Mouse (Mus musculus): ENCODE data around the gene Prkci. TPM values are rescaled to one million over a fixed set of nuclear protein-coding genes. Genes with fewer than 3 reads are reported as not detected.

Prkci gene
- polyA plus RNA-seq, 1 experiment from 2014 or later: 30.2 TPM

DNA sequence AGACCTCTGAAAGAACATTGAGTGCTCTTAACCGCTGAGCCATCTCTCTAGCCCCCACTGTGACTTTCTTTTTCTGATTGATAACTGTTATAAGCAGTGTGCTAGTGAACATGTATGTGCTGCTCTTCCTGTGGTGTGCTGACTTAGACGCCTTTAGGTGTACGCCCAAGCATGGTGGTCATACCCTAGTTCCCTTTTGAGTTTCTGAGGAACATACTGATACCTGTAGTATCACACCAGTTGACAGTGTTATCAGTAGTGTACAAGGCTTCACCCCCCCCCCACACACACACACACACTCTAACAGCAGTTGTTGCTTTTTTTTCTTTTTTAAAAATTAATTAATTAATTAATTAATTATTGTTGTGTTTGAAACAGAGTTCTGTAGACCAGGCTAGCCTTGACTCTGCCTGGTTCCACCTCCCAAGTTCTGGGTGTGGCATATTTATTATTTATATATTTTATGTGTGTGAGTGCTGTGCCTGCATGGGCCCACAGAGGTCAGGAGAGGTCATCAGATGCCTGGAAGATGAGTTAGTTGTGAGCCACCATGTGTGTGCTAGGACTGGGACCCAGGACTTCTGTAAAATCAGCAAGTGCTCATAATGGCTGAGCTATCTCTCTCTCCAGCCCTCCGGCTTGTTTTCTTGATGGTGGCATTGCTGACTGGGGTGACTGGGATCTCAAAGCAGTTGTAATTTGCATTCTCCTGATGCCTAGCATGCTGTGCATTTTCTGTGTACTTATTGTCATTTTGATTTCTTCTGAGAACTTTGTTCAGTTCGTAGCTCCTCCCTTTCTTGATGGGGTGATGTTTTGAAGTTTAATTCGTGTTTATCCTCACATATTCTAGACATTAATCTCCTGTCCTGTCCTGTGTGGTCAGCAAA is 9.0 kb downstream of the Prkci start:
- H3K9ac ChIP-seq (replicated peaks; ENCODE audit: low read depth, low read length): no peak overlapping the region
- ATAC-seq (ENCODE audit: low read depth): 0 out of 2 replicates have a peak, but pooled peaks have one; percentile 7
- no peaks in the 10 kb centered on the region for H3K27me3 ChIP-seq (ENCODE audit: control insufficient read depth, insufficient read depth, low read length)
- H3K4me3 ChIP-seq (ENCODE audit: low read depth, low read length): no peak overlapping the region
- no peaks in the 10 kb centered on the region for H3K4me1 ChIP-seq (ENCODE audit: control insufficient read depth, insufficient read depth, low read length)
- H3K9me3 ChIP-seq (ENCODE audit: control insufficient read depth, low read length): no peaks in the 10 kb centered on the region
- H3K4me2 ChIP-seq (ENCODE audit: low read depth, low read length): no peak overlapping the region
- H3K36me3 ChIP-seq (ENCODE audit: control insufficient read depth, insufficient read depth, low read length): no peaks in the 10 kb centered on the region
- no peak overlapping the region for H3K27ac ChIP-seq (ENCODE audit: low read depth, low read length)
- WGBS: 79% methylated on average over 6 of the region's 6 CpGs

DNA sequence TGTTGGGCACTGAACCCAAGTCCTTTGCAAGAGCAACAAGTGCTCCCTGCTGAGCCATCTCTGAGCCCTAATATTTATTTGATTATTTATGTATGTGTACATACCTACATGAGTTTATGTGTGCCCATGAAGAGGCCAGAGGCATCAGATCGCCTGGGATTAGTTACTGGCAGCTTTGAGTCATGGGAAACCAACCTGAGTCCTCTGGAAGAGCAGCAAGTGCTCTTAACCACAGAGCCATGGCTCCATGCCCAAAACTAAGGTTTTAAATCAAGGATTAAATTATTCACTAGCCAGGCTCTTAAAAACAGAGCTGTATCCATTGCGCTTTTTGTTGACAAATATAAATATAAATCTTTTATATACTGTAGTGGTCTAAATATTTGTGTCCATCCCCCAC is 18.8 kb downstream of the Prkci start:
- H3K36me3 ChIP-seq (ENCODE audit: control insufficient read depth, insufficient read depth, low read length): no peaks in the 10 kb centered on the region
- H3K27ac ChIP-seq (ENCODE audit: low read depth, low read length): no peak overlapping the region
- H3K27me3 ChIP-seq (ENCODE audit: control insufficient read depth, insufficient read depth, low read length): no peaks in the 10 kb centered on the region
- 0 out of 2 replicates have a peak, but pooled peaks cover 8% of the 10 kb centered on the region for H3K4me1 ChIP-seq (ENCODE audit: control insufficient read depth, insufficient read depth, low read length)
- no peak overlapping the region for H3K9ac ChIP-seq (replicated peaks; ENCODE audit: low read depth, low read length)
- no peak overlapping the region for H3K4me2 ChIP-seq (ENCODE audit: low read depth, low read length)
- ATAC-seq (ENCODE audit: low read depth): no peak
- no peak overlapping the region for H3K4me3 ChIP-seq (ENCODE audit: low read depth, low read length)
- WGBS: 87% methylated on average over 2 of the region's 2 CpGs
- no peaks in the 10 kb centered on the region for H3K9me3 ChIP-seq (ENCODE audit: control insufficient read depth, low read length)

DNA sequence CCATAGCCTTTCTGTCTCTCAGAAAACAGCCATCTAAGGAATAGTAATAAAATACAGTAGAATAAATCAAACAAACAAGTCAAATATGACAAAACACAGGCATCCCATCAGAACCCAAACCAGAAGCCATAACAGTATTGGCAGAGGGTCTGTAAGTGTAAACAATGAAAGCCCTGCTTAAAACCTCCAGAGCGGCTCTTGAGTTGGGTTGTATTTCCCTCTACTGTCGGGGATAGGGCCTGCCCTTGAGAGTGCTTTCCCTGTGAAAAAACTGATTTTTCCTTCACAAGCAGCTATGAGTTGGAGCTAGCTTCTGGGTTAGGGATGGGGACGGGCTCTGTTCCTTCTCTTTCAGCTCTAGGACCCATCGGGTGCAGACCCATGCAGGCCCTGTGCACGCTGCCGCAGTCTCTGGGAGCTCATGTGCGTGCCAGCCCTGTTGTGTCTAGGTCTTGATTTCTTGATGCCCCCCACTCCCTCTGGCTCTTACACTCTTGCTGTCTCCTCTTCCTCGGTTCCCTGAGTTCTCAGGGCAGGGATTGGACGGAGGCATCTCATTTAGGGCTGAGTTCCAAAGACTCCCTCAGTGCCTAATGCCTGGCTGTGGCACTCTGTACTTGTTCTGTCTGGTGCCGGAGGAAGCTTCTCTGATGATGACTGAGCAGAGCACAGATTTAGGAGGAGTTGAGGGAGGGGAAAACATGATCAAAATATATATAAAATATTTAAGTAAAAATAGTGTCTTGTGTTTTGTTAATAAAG is 20.3 kb downstream of the Prkci start:
- 82% methylated on average over 10 of the region's 10 CpGs for WGBS
- H3K27ac ChIP-seq (ENCODE audit: low read depth, low read length): no peak overlapping the region
- no peaks in the 10 kb centered on the region for H3K36me3 ChIP-seq (ENCODE audit: control insufficient read depth, insufficient read depth, low read length)
- H3K9me3 ChIP-seq (ENCODE audit: control insufficient read depth, low read length): no peaks in the 10 kb centered on the region
- no peaks in the 10 kb centered on the region for H3K27me3 ChIP-seq (ENCODE audit: control insufficient read depth, insufficient read depth, low read length)
- H3K9ac ChIP-seq (replicated peaks; ENCODE audit: low read depth, low read length): no peak overlapping the region
- no peak overlapping the region for H3K4me2 ChIP-seq (ENCODE audit: low read depth, low read length)
- H3K4me1 ChIP-seq (ENCODE audit: control insufficient read depth, insufficient read depth, low read length): 0 out of 2 replicates have a peak, but pooled peaks cover 8% of the 10 kb centered on the region
- no peak overlapping the region for H3K4me3 ChIP-seq (ENCODE audit: low read depth, low read length)
- ATAC-seq (ENCODE audit: low read depth): no peak

DNA sequence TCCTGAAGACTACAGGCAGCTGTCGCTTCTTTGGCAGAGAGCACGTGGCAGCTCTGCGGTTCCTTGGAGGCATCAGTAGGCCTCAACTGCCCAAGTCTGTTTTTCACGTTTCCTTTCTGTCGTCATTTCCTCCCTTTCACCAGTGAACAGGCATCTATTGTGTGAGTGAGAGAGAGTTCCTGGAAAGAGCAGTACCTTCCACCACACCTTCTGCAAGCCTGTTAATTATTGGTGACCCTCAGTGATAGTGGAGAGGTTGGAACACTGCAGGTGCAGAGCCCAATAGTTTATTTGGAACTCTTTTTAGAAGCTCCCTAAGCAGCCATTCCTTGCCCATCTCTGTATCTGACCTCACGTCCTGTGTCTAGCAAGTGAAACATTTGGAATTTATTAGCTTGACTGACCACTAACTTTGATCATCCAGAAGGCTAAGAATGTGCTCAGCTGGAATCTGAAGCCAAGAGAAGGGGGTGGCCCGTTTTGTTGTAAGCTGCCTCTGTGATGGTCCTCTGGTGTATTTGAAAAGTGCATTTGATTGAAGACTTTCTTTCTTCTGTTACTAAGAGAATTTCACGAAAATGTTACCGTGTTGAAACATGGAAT is 21.1 kb downstream of the Prkci start:
- no peak for ATAC-seq (ENCODE audit: low read depth)
- Histone ChIP-seq H3K36me3 (ENCODE audit: control insufficient read depth, insufficient read depth, low read length) (no peaks in the 10 kb centered on the region), H3K9ac (replicated peaks; ENCODE audit: low read depth, low read length) (no peak overlapping the region), H3K9me3 (ENCODE audit: control insufficient read depth, low read length) (no peaks in the 10 kb centered on the region), H3K27ac (ENCODE audit: low read depth, low read length) (no peak overlapping the region), H3K4me2 (ENCODE audit: low read depth, low read length) (no peak overlapping the region), H3K4me1 (ENCODE audit: control insufficient read depth, insufficient read depth, low read length) (0 out of 2 replicates have a peak, but pooled peaks cover 8% of the 10 kb centered on the region), H3K4me3 (ENCODE audit: low read depth, low read length) (no peak overlapping the region), H3K27me3 (ENCODE audit: control insufficient read depth, insufficient read depth, low read length) (no peaks in the 10 kb centered on the region)
- 55% methylated on average over 9 of the region's 9 CpGs for WGBS

DNA sequence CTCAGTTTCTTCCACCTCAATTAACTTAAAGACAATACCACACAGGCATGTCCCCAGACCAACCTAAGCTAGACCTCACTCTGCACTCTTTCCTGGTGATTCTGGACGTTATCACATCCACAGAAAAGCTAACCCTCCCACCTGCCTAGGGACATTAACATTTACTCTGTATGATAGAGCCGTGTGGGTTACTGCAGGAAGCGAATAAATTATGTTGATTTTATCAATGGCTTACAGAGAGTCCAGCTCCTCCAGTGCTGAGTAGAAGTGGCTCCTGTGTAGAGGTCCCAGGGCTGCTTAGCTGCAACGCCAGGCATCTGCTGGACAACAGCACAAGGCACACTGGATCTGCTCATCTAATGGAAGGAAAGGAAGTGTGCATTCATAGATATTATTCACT is 22.1 kb downstream of the Prkci start:
- H3K27ac ChIP-seq (ENCODE audit: low read depth, low read length): no peak overlapping the region
- H3K4me1 ChIP-seq (ENCODE audit: control insufficient read depth, insufficient read depth, low read length): 0 out of 2 replicates have a peak, but pooled peaks cover 8% of the 10 kb centered on the region
- H3K4me2 ChIP-seq (ENCODE audit: low read depth, low read length): no peak overlapping the region
- 57% methylated on average over 4 of the region's 4 CpGs for WGBS
- no peaks in the 10 kb centered on the region for H3K9me3 ChIP-seq (ENCODE audit: control insufficient read depth, low read length)
- peak; percentile 16; the same call in 1 of the 2 replicates for ATAC-seq (ENCODE audit: low read depth)
- H3K27me3 ChIP-seq (ENCODE audit: control insufficient read depth, insufficient read depth, low read length): no peaks in the 10 kb centered on the region
- H3K4me3 ChIP-seq (ENCODE audit: low read depth, low read length): no peak overlapping the region
- H3K9ac ChIP-seq (replicated peaks; ENCODE audit: low read depth, low read length): no peak overlapping the region
- no peaks in the 10 kb centered on the region for H3K36me3 ChIP-seq (ENCODE audit: control insufficient read depth, insufficient read depth, low read length)

DNA sequence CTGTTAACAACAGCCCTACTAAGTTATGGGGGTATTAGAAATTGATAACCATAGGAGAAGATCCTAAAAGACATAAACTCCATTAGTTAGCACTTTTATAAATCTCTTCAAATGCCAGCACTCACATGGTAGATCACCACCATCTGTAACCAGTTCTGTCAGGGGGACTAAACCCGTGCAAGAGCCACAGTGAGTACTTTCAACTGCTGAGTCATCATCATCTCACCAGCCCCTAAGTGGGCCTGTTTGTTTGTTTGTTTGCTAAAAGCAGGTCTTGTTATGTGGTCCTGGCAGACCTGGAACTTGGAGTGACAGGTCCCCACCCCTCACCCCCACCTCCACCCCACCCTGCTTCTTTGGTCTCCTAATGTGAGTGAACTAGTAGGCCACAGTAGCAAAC is 23.7 kb downstream of the Prkci start:
- Histone ChIP-seq H3K27me3 (ENCODE audit: control insufficient read depth, insufficient read depth, low read length) (no peaks in the 10 kb centered on the region), H3K9me3 (ENCODE audit: control insufficient read depth, low read length) (no peaks in the 10 kb centered on the region), H3K27ac (ENCODE audit: low read depth, low read length) (no peak overlapping the region), H3K4me2 (ENCODE audit: low read depth, low read length) (no peak overlapping the region), H3K9ac (replicated peaks; ENCODE audit: low read depth, low read length) (no peak overlapping the region), H3K36me3 (ENCODE audit: control insufficient read depth, insufficient read depth, low read length) (no peaks in the 10 kb centered on the region), H3K4me1 (ENCODE audit: control insufficient read depth, insufficient read depth, low read length) (0 out of 2 replicates have a peak, but pooled peaks cover 8% of the 10 kb centered on the region), H3K4me3 (ENCODE audit: low read depth, low read length) (no peak overlapping the region)
- no peak for ATAC-seq (ENCODE audit: low read depth)
- WGBS: 96% methylated on average over 1 of the region's 1 CpGs

DNA sequence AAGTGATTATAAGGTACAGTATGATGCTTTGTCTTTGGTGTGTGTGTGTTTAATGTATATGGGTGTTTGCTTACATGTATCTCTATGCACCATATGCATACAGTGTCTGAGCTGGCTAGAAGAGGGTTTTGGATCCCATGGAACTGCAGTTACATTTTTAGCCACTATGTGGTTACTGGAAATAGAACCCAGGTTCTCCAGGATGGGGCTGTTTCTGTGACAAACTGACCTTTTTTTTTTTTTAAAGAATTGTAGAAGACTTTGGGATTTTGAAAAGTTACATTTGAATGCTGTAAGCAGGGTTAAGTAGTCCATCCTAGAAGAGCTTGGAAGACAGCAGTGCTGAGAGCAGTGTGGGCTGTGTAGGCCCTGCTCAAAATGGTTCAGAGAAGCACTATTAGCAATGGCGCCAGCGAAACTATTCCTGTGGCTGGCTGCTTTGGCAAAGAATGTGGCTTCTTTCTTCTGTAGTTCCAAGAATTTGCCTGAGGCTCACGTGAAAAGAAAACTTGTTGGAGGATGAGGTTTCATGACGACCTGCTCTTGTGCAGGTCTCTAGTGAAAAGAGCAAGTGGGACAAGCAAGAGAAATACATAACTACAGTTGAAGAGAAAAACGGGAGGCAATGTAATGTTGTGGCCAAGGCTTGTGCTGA is 24.4 kb downstream of the Prkci start:
- 94% methylated on average over 5 of the region's 5 CpGs for WGBS
- no peak overlapping the region for H3K4me3 ChIP-seq (ENCODE audit: low read depth, low read length)
- no peak overlapping the region for H3K4me2 ChIP-seq (ENCODE audit: low read depth, low read length)
- H3K9ac ChIP-seq (replicated peaks; ENCODE audit: low read depth, low read length): no peak overlapping the region
- no peak for ATAC-seq (ENCODE audit: low read depth)
- H3K27me3 ChIP-seq (ENCODE audit: control insufficient read depth, insufficient read depth, low read length): no peaks in the 10 kb centered on the region
- no peak overlapping the region for H3K27ac ChIP-seq (ENCODE audit: low read depth, low read length)
- H3K4me1 ChIP-seq (ENCODE audit: control insufficient read depth, insufficient read depth, low read length): 0 out of 2 replicates have a peak, but pooled peaks cover 8% of the 10 kb centered on the region
- no peaks in the 10 kb centered on the region for H3K36me3 ChIP-seq (ENCODE audit: control insufficient read depth, insufficient read depth, low read length)
- H3K9me3 ChIP-seq (ENCODE audit: control insufficient read depth, low read length): no peaks in the 10 kb centered on the region

DNA sequence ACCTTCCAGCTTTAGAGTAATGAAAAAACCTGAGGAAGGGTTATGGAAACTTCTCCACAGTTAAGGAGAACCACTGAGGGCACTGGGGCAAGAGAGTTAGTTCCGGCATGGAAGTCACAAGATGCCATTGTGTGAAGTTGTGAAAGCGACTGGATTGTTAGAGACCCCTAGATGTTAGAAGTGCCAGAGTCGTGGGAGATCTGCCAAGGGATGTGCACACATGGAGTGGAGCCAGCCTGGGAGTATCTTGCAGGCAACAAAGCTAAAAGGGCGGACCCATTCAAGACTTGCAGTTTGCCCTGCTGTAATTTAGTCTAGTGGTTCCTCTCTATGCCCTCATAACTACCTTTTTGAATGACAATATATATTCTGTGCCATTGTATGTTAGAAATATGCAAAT is 25.1 kb downstream of the Prkci start:
- no peak for ATAC-seq (ENCODE audit: low read depth)
- H3K4me1 ChIP-seq (ENCODE audit: control insufficient read depth, insufficient read depth, low read length): 0 out of 2 replicates have a peak, but pooled peaks cover 8% of the 10 kb centered on the region
- no peak overlapping the region for H3K4me2 ChIP-seq (ENCODE audit: low read depth, low read length)
- no peak overlapping the region for H3K27ac ChIP-seq (ENCODE audit: low read depth, low read length)
- no peaks in the 10 kb centered on the region for H3K36me3 ChIP-seq (ENCODE audit: control insufficient read depth, insufficient read depth, low read length)
- H3K4me3 ChIP-seq (ENCODE audit: low read depth, low read length): no peak overlapping the region
- 74% methylated on average over 4 of the region's 4 CpGs for WGBS
- H3K9me3 ChIP-seq (ENCODE audit: control insufficient read depth, low read length): no peaks in the 10 kb centered on the region
- H3K9ac ChIP-seq (replicated peaks; ENCODE audit: low read depth, low read length): no peak overlapping the region
- no peaks in the 10 kb centered on the region for H3K27me3 ChIP-seq (ENCODE audit: control insufficient read depth, insufficient read depth, low read length)
